Mouse (Mus musculus): ENCODE results near the gene Ascc1. TPM values are rescaled to one million over a fixed set of nuclear protein-coding genes. Genes with fewer than 3 reads are reported as not detected.

Gene Ascc1
- polyA plus RNA-seq, 1 experiment, result 11.9 TPM

DNA sequence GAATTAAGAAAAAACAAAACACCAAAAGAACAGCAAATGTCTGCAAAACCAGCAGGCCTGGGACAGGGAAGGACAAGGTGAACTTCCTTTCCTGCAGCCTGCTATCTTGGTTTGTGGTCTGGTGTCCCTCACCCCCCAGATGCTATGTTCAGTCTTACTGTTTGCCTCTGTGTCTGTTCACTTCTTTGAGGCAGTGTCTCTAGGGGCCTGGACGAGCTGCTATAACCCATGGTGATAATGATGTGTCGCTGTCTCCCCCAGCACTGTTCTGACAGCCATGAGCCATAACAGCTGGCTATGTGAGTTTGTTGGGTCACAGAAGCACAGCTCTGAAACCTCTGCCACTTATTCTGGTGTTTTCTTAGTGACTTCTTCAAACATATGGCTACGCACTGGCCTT is 27.8 kb upstream of the Ascc1 start:
- TF ChIP-seq CTCF (IDR thresholded peaks at IDR 0.05; ENCODE audit: extremely low read depth, insufficient read depth, insufficient read length, insufficient replicate concordance) (no peak), POLR2A (IDR thresholded peaks at IDR 0.05; ENCODE audit: low read depth, low read length) (no peak)
- WGBS, result 26% methylated on average over 3 of the region's 3 CpGs
- no peaks in the 10 kb centered on the region for H3K36me3 ChIP-seq (ENCODE audit: control insufficient read depth, insufficient read depth, low read length)
- peak in 1 of 2 experiments; percentile 30 for DNase-seq (ENCODE audit: low read depth in 1 of 2, low spot score in 2 of 2)
- no peak overlapping the region for H3K4me3 ChIP-seq (ENCODE audit: extremely low read depth, insufficient read depth, insufficient read length)
- peak overlapping the region; percentile 93 for H3K27ac ChIP-seq (ENCODE audit: insufficient read depth, low read length)
- peaks cover 73% of the 10 kb centered on the region; the same call in 1 of the 2 replicates for H3K4me1 ChIP-seq (ENCODE audit: control insufficient read depth, insufficient read depth, insufficient read length)
- H3K27me3 ChIP-seq (ENCODE audit: control insufficient read depth, insufficient read depth, low read length), result no peaks in the 10 kb centered on the region

DNA sequence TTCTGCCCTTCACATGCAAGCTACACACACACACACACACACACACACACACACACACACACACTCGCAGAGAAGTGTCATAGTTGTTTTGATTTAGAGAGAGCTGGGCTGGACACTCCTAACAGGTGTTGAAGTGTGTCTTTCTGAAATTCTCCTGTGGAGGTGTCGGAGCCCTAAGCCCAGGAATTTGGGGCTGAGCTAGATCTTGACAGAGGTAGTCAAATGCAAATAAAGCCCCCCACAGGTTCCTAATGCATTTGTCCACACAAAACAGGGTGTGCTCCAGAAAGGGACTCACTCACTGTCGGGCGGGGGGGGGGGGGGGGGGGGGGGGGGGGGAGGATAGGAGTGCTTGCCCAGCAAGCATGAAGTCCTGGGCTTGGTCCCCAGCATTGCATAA is 25.5 kb upstream of the Ascc1 start:
- H3K27ac ChIP-seq (ENCODE audit: insufficient read depth, low read length), result peak overlapping the region; percentile 74

DNA sequence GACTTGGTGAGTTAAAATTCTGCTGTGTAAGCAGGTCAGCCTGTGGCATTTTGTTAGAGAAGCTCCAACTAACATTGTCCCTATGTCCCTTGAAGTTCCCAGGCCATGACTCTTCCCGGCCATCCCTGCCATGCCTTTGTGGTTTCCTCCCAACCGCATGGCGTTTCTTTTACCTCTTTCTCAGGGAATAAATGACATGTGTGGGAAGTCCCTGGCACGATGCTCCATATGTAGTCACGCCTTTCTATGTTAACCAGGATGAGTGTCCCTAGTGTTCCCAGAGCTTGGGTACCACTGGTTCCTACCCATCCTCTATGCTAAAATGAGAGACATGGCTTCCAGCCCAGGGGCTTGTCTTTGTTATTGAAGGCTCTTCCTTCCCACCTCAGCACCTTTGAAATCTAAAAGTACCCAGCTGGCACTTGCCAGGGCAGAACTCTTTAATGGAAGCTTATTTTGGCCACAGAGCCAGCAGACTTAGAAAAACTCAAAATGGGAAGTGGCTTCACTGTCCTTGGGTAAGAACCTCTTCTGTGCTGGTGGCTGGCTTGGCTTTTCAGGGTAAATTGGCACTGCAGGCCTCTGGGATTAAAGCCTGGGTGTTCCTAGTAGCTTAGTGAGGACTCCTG is 24.8 kb upstream of the Ascc1 start:
- 81% methylated on average over 5 of the region's 5 CpGs for WGBS
- no peak for DNase-seq (ENCODE audit: low read depth in 1 of 2, low spot score in 2 of 2)
- TF ChIP-seq POLR2A (IDR thresholded peaks at IDR 0.05; ENCODE audit: low read depth, low read length) (no peak), CTCF (IDR thresholded peaks at IDR 0.05; ENCODE audit: extremely low read depth, insufficient read depth, insufficient read length, insufficient replicate concordance) (no peak)
- H3K4me3 ChIP-seq (ENCODE audit: extremely low read depth, insufficient read depth, insufficient read length), result no peak overlapping the region
- H3K36me3 ChIP-seq (ENCODE audit: control insufficient read depth, insufficient read depth, low read length), result no peaks in the 10 kb centered on the region
- H3K27ac ChIP-seq (ENCODE audit: insufficient read depth, low read length), result peak overlapping the region; percentile 74
- peaks cover 70% of the 10 kb centered on the region; the same call in 1 of the 2 replicates for H3K4me1 ChIP-seq (ENCODE audit: control insufficient read depth, insufficient read depth, insufficient read length)
- no peaks in the 10 kb centered on the region for H3K27me3 ChIP-seq (ENCODE audit: control insufficient read depth, insufficient read depth, low read length)

More for the DNA sequence above, 25.5 kb upstream of the Ascc1 start:
- 64% methylated on average over 2 of the region's 4 CpGs for WGBS
- DNase-seq (ENCODE audit: low read depth in 1 of 2, low spot score in 2 of 2), result no peak
- Histone ChIP-seq H3K27me3 (ENCODE audit: control insufficient read depth, insufficient read depth, low read length) (no peaks in the 10 kb centered on the region), H3K4me1 (ENCODE audit: control insufficient read depth, insufficient read depth, insufficient read length) (peaks cover 70% of the 10 kb centered on the region; the same call in 1 of the 2 replicates), H3K4me3 (ENCODE audit: extremely low read depth, insufficient read depth, insufficient read length) (no peak overlapping the region), H3K36me3 (ENCODE audit: control insufficient read depth, insufficient read depth, low read length) (no peaks in the 10 kb centered on the region)
- TF ChIP-seq POLR2A (IDR thresholded peaks at IDR 0.05; ENCODE audit: low read depth, low read length) (no peak), CTCF (IDR thresholded peaks at IDR 0.05; ENCODE audit: extremely low read depth, insufficient read depth, insufficient read length, insufficient replicate concordance) (no peak)

DNA sequence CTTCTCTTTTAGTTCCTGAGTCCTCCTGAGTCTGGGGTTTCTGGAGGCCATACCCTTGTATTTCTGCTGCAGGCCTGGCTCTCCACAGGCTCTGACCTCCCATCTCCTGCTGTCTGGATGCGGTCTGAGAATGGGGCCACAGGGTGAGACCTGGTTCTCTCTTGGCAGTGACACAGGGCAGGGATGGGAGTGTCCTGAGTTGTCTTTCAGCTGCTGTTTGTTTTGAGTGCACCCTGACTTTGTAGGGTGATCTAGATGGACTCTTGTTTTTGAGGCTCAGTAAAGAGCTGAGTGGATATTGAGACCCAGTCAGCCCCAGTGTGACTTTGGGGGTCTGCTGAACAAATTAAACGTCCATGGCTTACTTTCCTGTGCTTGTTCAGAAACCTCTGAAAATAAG is 24.2 kb upstream of the Ascc1 start:
- peaks cover 65% of the 10 kb centered on the region; the same call in 1 of the 2 replicates for H3K4me1 ChIP-seq (ENCODE audit: control insufficient read depth, insufficient read depth, insufficient read length)
- no peak overlapping the region for H3K4me3 ChIP-seq (ENCODE audit: extremely low read depth, insufficient read depth, insufficient read length)
- no peaks in the 10 kb centered on the region for H3K36me3 ChIP-seq (ENCODE audit: control insufficient read depth, insufficient read depth, low read length)
- peak overlapping the region; percentile 74 for H3K27ac ChIP-seq (ENCODE audit: insufficient read depth, low read length)
- TF ChIP-seq POLR2A (IDR thresholded peaks at IDR 0.05; ENCODE audit: low read depth, low read length) (no peak), CTCF (IDR thresholded peaks at IDR 0.05; ENCODE audit: extremely low read depth, insufficient read depth, insufficient read length, insufficient replicate concordance) (no peak)
- DNase-seq (ENCODE audit: low read depth in 1 of 2, low spot score in 2 of 2), result no peak
- 81% methylated on average over 2 of the region's 2 CpGs for WGBS
- H3K27me3 ChIP-seq (ENCODE audit: control insufficient read depth, insufficient read depth, low read length), result no peaks in the 10 kb centered on the region

DNA sequence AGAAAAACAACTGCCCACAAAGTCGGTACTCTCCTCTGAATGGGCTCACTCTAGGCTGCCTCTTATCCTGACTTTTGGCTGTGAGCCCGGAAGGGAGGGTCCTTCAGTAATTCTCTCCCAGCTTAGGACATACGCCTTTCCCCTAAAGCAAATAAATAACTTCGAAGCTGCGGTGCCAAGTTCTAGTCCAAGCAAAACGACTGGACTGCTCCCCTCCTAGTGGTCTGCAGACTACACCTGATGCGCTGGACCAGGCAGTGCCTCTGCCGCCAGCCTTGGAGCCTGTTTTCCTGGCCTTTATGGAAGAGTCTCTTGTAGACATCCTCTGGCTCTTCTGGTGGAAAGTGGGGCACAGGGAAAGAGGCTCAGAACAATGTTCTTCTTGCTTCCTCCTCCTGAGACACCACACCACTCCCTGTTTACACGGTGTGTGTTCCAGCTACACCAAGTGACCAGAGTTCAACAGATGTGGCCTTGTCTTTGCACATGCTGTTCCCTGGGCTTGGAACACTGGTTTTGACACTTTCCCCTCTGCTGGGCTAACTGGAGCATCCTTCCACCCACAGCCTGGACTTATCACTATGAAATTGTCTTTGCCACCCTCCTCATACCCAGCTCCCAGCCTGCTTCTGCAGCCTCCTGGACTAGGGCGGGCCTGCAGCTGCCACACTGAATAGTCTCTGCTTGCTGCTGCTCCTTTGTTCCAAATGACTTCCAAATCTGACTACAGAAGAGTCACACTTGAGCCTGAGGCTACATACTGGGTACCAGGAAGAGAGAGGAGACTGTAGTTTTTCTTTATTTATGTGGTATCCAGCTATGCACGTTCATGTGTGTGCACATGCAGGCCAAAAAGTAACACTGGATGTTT is 23.5 kb upstream of the Ascc1 start:
- Histone ChIP-seq H3K4me3 (ENCODE audit: extremely low read depth, insufficient read depth, insufficient read length) (no peak overlapping the region), H3K36me3 (ENCODE audit: control insufficient read depth, insufficient read depth, low read length) (no peaks in the 10 kb centered on the region), H3K4me1 (ENCODE audit: control insufficient read depth, insufficient read depth, insufficient read length) (peaks cover 58% of the 10 kb centered on the region; the same call in 1 of the 2 replicates), H3K27me3 (ENCODE audit: control insufficient read depth, insufficient read depth, low read length) (no peaks in the 10 kb centered on the region), H3K27ac (ENCODE audit: insufficient read depth, low read length) (peak overlapping the region; percentile 74)
- DNase-seq (ENCODE audit: low read depth in 1 of 2, low spot score in 2 of 2), result no peak
- 65% methylated on average over 11 of the region's 11 CpGs for WGBS
- TF ChIP-seq POLR2A (IDR thresholded peaks at IDR 0.05; ENCODE audit: low read depth, low read length) (no peak), CTCF (IDR thresholded peaks at IDR 0.05; ENCODE audit: extremely low read depth, insufficient read depth, insufficient read length, insufficient replicate concordance) (no peak)

DNA sequence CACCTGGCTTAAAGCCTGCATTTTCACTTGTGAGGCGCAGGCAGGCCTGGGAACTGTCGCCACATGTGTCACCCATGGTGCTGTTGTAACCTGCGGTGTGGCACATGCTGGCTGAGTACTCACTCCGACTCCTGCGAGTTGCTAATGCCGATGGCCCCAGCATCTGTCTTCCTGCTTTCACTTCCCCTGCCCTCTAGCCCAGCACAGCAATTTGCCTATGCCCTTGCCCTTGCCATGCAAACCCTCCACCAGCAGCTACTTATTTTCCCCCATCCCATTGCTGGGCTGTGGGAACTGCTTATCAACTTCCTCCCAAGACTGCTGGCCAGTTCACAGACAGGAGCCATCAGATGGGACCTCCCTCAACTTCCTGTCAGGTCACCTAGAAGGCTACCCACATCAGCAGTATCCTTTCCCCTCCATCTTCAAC is 21.8 kb upstream of the Ascc1 start:
- H3K4me1 ChIP-seq (ENCODE audit: control insufficient read depth, insufficient read depth, insufficient read length), result peaks cover 50% of the 10 kb centered on the region; the same call in 1 of the 2 replicates
- peak; percentile 53 to 80 for DNase-seq (ENCODE audit: low read depth in 1 of 2, low spot score in 2 of 2)
- no peaks in the 10 kb centered on the region for H3K27me3 ChIP-seq (ENCODE audit: control insufficient read depth, insufficient read depth, low read length)
- no peak overlapping the region for H3K4me3 ChIP-seq (ENCODE audit: extremely low read depth, insufficient read depth, insufficient read length)
- 13% methylated on average over 6 of the region's 6 CpGs for WGBS
- H3K36me3 ChIP-seq (ENCODE audit: control insufficient read depth, insufficient read depth, low read length), result no peaks in the 10 kb centered on the region
- TF ChIP-seq POLR2A (IDR thresholded peaks at IDR 0.05; ENCODE audit: low read depth, low read length) (peak; percentile 55), CTCF (IDR thresholded peaks at IDR 0.05; ENCODE audit: extremely low read depth, insufficient read depth, insufficient read length, insufficient replicate concordance) (no peak)
- H3K27ac ChIP-seq (ENCODE audit: insufficient read depth, low read length), result peak overlapping the region; percentile 95

Data from spleen, adult 2 months (tissue).